Mouse (Mus musculus): Measurements from ENCODE around the gene Zdhhc20. TPM values are rescaled to one million over a fixed set of nuclear protein-coding genes. Genes with fewer than 3 reads are reported as not detected.

The Zdhhc20 gene
- polyA plus RNA-seq, 1 experiment from 2014 or later: 46.1 TPM

GRCm38 (mm10) chr14:57791171-57791570 is 98.9 kb downstream of the Zdhhc20 start:
- Histone ChIP-seq H3K9ac (ENCODE audit: low read depth, low read length) (no peak overlapping the region), H3K27me3 (ENCODE audit: insufficient read depth, low read length) (no peaks in the 10 kb centered on the region), H3K36me3 (ENCODE audit: insufficient read depth, low read length) (no peaks in the 10 kb centered on the region), H3K27ac (no peak overlapping the region), H3K4me1 (replicated peaks; ENCODE audit: insufficient read depth, low read length) (no peaks in the 10 kb centered on the region), H3K9me3 (replicated peaks; ENCODE audit: low read length) (no peaks in the 10 kb centered on the region), H3K4me3 (replicated peaks; ENCODE audit: low read depth, low read length) (no peak overlapping the region), H3K4me2 (ENCODE audit: low read length) (no peak overlapping the region)
- no peak for ATAC-seq (replicated peaks; ENCODE audit: low FRiP score, low read depth)
- no peak for DNase-seq (ENCODE audit: low spot score)
- WGBS: 77% methylated on average over 4 of the region's 4 CpGs
- TF ChIP-seq CTCF (IDR thresholded peaks at IDR 0.05; ENCODE audit: low read depth): no peak

- Histone ChIP-seq H3K4me2 (ENCODE audit: low read length) (no peak overlapping the region), H3K27ac (no peak overlapping the region), H3K27me3 (ENCODE audit: insufficient read depth, low read length) (no peaks in the 10 kb centered on the region), H3K9me3 (replicated peaks; ENCODE audit: low read length) (no peaks in the 10 kb centered on the region), H3K4me3 (replicated peaks; ENCODE audit: low read depth, low read length) (no peak overlapping the region), H3K4me1 (replicated peaks; ENCODE audit: insufficient read depth, low read length) (no peaks in the 10 kb centered on the region), H3K36me3 (ENCODE audit: insufficient read depth, low read length) (no peaks in the 10 kb centered on the region), H3K9ac (ENCODE audit: low read depth, low read length) (no peak overlapping the region)
- DNase-seq (ENCODE audit: low spot score) (no peak), ATAC-seq (replicated peaks; ENCODE audit: low FRiP score, low read depth) (no peak)
- 85% methylated on average over 9 of the region's 9 CpGs for WGBS
- no peak for TF ChIP-seq CTCF (IDR thresholded peaks at IDR 0.05; ENCODE audit: low read depth)
Measured at GRCm38 (mm10) chr14:57789759-57790158, 100.3 kb downstream of the Zdhhc20 start.

DNA sequence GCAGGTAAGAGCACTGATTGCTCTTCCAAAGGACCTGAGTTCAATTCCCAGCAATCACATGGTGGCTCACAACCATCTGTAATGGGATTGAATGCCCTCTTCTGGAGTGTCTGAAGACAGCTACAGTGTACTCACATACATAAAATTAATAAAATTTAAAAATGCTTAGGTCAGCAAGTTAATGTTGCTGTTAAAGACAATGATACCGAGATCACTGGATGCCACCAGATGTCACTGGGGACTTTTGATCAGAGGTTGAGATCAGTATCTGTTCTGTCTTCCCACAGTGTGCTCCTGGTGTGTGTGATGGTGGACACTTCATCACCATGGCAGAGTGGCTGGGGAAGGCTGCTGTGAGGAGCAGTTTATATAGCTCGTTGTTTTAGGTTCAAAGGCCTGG is 100.8 kb downstream of the Zdhhc20 start:
- 64% methylated on average over 2 of the region's 2 CpGs for WGBS
- ATAC-seq (replicated peaks; ENCODE audit: low FRiP score, low read depth): no peak

GRCm38 (mm10) chr14:57787406-57787805 is 102.7 kb downstream of the Zdhhc20 start:
- 36% methylated on average over 4 of the region's 4 CpGs for WGBS
- H3K27ac ChIP-seq: no peak overlapping the region
- H3K9ac ChIP-seq (ENCODE audit: low read depth, low read length): no peak overlapping the region
- TF ChIP-seq CTCF (IDR thresholded peaks at IDR 0.05; ENCODE audit: low read depth): no peak
- H3K4me1 ChIP-seq (replicated peaks; ENCODE audit: insufficient read depth, low read length): no peaks in the 10 kb centered on the region
- DNase-seq (ENCODE audit: low spot score): no peak
- no peak for ATAC-seq (replicated peaks; ENCODE audit: low FRiP score, low read depth)
- no peaks in the 10 kb centered on the region for H3K36me3 ChIP-seq (ENCODE audit: insufficient read depth, low read length)
- no peaks in the 10 kb centered on the region for H3K27me3 ChIP-seq (ENCODE audit: insufficient read depth, low read length)
- H3K4me2 ChIP-seq (ENCODE audit: low read length): no peak overlapping the region
- H3K4me3 ChIP-seq (replicated peaks; ENCODE audit: low read depth, low read length): no peak overlapping the region
- H3K9me3 ChIP-seq (replicated peaks; ENCODE audit: low read length): no peaks in the 10 kb centered on the region

More for the DNA sequence above, 100.8 kb downstream of the Zdhhc20 start:
- DNase-seq (ENCODE audit: low spot score): no peak
- no peak for TF ChIP-seq CTCF (IDR thresholded peaks at IDR 0.05; ENCODE audit: low read depth)
- H3K9ac ChIP-seq (ENCODE audit: low read depth, low read length): no peak overlapping the region
- no peak overlapping the region for H3K4me2 ChIP-seq (ENCODE audit: low read length)
- H3K4me3 ChIP-seq (replicated peaks; ENCODE audit: low read depth, low read length): no peak overlapping the region
- H3K36me3 ChIP-seq (ENCODE audit: insufficient read depth, low read length): no peaks in the 10 kb centered on the region
- no peaks in the 10 kb centered on the region for H3K9me3 ChIP-seq (replicated peaks; ENCODE audit: low read length)
- no peaks in the 10 kb centered on the region for H3K27me3 ChIP-seq (ENCODE audit: insufficient read depth, low read length)
- no peak overlapping the region for H3K27ac ChIP-seq
- H3K4me1 ChIP-seq (replicated peaks; ENCODE audit: insufficient read depth, low read length): no peaks in the 10 kb centered on the region

Small RNA genes lying within 50 kb of the gene (microRNA-seq; reads per million reads assigned to microRNA genes)
- gene Mir3077: not detected

Other genes with a start within 250 kb of the Zdhhc20 start
- 11.0 TPM in 2 replicates for gene Xpo4, start 224.8 kb downstream of the Zdhhc20 start, polyA plus RNA-seq (2015; fragmentation: Nextera tagmentation; extraction: Ambion mirVana)
- not detected in 2 replicates for gene Gm49361, start 144.2 kb downstream of the Zdhhc20 start, polyA plus RNA-seq (2015; fragmentation: Nextera tagmentation; extraction: Ambion mirVana)
- gene Lats2, start 131.9 kb downstream of the Zdhhc20 start, polyA plus RNA-seq (2015; fragmentation: Nextera tagmentation; extraction: Ambion mirVana): 22.0 and 24.2 TPM in 2 replicates
- 17.3 and 17.9 TPM in 2 replicates for gene Sap18, start 92.1 kb downstream of the Zdhhc20 start, polyA plus RNA-seq (2015; fragmentation: Nextera tagmentation; extraction: Ambion mirVana)
- gene Ska3, start 64.1 kb downstream of the Zdhhc20 start, polyA plus RNA-seq (2015; fragmentation: Nextera tagmentation; extraction: Ambion mirVana): 12.9 and 16.2 TPM in 2 replicates
- 224 and 230 TPM in 2 replicates for gene Mrpl57, start 64.0 kb downstream of the Zdhhc20 start, polyA plus RNA-seq (2015; fragmentation: Nextera tagmentation; extraction: Ambion mirVana)
- gene Micu2, start 109.0 kb upstream of the Zdhhc20 start, polyA plus RNA-seq (2015; fragmentation: Nextera tagmentation; extraction: Ambion mirVana): 84.4 and 87.0 TPM in 2 replicates
- gene Fgf9, start 180.3 kb upstream of the Zdhhc20 start, polyA plus RNA-seq (2015; fragmentation: Nextera tagmentation; extraction: Ambion mirVana): 15.3 and 16.3 TPM in 2 replicates

Data from kidney, postnatal 0 days (tissue).